Mouse (Mus musculus) gastrocnemius, adult 2 months (tissue): ENCODE results near the gene Wnt3. TPM values are rescaled to one million over a fixed set of nuclear protein-coding genes. Genes with fewer than 3 reads are reported as not detected.

Experiments
- DNase-seq: peaks from one replicate; pipeline ENCODE4 v3.0.0; 2022
- H3K27ac ChIP-seq: fragments of 200-600 bp; 2 replicates; pipeline ENCODE4 v1.8.1; 2022; ENCODE audit warnings: mild to moderate bottlenecking
- H3K4me3 ChIP-seq: fragments of 200-600 bp; 2 replicates; pipeline ENCODE4 v1.8.1; 2022; ENCODE audit warnings: mild to moderate bottlenecking, moderate library complexity
- CTCF ChIP-seq: fragments of 200-600 bp; IDR thresholded peaks from 2 replicates; pipeline ENCODE4 v1.8.1; 2022; ENCODE audit warnings: antibody characterized with exemption, mild to moderate bottlenecking, moderate library complexity
- intact Hi-C: fragments of 180-260 bp; cut with DNase I; formaldehyde crosslinking; loops from one replicate; pipeline ENCODE4 v1.15.1; 2025
- long read RNA-seq, 2 experiments: library from polyadenylated mRNA; stranded (forward); transcript quantifications; one replicate each; pipeline ENCODE4 v2.0.0; 2021
- total RNA-seq, 2 experiments: library from RNA; stranded (reverse); gene quantifications; 2 replicates each; pipeline ENCODE4 v1.2.3; 2021

Gene Wnt3
- total RNA-seq, result under 1 TPM in 1 of 2 experiments, not detected in 1; 0.08 TPM
- long read RNA-seq, experiment 1, result 0 reads
- long read RNA-seq, experiment 2, result 0 reads

DNA sequence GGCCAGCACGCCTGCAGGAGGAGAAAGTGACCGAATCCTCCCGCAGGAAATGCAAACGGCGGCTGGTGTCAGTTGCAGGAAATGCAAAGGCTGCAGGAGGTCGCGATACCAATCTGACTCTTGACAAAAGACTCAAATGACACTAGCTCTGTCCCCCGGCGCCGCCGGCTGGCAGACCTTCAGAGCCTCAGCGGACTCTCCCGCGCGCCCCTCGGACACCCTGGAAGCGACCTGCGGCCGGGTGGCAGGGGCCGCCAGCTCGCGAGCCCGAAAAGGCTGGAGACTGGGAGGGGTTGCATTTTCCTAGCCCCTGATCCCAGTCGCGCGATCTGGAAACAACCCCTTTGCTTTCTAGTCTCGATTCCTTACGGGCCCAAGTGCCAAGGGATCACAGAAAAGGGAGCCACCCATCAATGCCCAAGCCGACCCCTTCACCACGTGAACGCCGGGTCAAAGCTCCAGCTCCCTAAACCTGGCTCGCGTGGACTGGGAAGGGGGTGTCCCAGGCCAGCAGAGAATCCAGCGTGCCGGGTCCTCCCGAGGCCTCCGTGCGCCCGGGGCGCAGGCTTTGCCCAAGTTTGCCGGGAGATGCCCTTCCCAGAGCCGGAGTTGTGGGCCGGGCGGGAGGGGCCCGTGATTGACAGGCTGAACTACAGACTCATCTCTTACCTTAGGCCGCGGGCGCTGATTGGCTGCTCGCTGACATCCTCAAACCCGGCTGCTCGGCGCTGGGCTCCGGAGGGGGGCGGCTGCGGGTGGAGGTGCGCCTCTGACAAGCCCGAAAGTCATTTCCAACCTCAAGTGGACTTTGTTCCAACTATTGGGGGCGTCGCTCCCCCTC is at the start of gene Wnt3:
Wnt3 (plus strand) TSS at position 764 of the 841 bp plus-strand sequence.
- intact Hi-C loops, result no loop called here
- no peak for TF ChIP-seq CTCF
- no peak within 1 kb of the TSS for H3K27ac ChIP-seq
- DNase-seq, result no peak
- H3K4me3 ChIP-seq, result peak within 1 kb of the TSS; percentile 55

DNA sequence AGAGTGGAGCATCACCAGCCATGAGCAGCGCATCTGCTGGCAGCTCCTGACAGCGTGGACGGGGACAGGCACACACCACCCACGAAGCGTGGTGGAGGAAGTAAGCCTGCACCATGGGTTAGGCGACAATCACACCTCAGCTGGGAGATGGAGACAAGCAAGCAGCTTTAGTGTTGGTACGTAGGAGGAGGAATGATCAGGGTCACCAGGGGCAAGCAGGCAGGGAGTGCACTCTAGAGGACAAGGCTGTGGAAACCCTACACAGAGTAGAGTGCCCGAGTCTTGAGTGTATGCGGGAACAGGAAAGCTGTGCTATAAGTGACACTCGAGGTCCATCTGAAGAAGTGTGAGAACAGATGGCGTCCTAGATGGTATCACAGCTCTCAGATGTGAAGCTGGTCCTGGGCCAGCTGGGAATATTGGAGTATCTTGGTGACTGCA is 49.6 kb upstream of the Wnt3 start:
- no peak for DNase-seq
- H3K27ac ChIP-seq, result no peak overlapping the region
- intact Hi-C loops, result no loop called here

DNA sequence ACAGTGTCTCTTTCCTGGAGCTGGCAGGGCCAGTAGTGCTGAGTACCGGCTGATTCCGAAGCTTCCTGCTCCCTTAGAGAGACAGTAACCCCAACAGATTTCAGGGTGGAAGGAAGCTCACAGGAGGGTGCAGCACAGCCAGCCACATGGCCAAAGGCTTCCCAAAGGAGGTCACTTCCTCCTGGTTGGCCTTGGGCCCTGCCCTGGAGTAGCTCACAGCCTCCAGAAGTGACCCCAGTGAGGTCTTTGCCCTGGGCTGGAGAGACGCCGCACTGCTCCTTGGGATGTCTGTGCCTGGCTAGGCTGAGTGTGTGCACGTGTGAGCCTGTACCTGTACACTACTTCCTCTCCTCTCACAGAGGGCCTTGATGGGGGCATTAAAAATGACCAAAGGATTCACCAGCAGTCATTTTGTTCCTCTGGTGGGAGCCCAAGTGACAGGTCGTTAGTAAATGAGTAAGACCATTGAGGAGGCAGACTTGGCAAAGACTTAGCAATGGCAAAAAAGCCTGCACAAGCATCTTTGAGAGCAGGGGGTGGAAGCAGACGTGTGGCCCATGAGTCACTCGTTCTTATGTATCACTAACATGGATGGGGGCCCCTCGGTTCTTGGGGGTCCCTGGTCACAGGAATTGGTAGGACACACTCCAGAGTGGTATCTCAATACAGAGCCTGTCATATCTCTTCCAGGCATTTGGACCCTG is 44.5 kb upstream of the Wnt3 start:
- Histone ChIP-seq H3K4me3 (no peak overlapping the region), H3K27ac (no peak overlapping the region)
- no peak for DNase-seq
- intact Hi-C loops, result no loop called here
- TF ChIP-seq CTCF, result no peak

More for the DNA sequence above, 49.6 kb upstream of the Wnt3 start:
- TF ChIP-seq CTCF, result no peak
- no peak overlapping the region for H3K4me3 ChIP-seq

DNA sequence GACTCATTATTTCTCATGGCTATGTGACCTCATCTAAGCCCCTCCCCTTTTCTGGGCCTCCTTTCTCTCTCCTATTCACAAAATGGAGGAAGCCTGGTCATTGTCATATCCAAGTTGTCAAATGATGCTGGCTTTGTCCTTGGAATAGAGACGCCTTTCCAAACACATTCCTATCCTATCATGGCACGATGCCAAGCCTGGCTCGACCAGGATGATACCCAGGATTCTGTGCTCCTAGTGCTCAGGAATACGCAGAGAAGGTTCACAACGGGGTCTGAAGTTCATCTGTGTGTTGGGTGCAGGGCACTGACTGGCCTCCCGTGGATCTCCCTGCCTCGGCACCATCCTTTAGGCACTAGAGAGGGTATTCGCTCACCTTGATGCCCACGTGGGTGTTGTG is 42.4 kb upstream of the Wnt3 start:
- intact Hi-C loops, result no loop called here
- no peak overlapping the region for H3K4me3 ChIP-seq
- TF ChIP-seq CTCF, result no peak

DNA sequence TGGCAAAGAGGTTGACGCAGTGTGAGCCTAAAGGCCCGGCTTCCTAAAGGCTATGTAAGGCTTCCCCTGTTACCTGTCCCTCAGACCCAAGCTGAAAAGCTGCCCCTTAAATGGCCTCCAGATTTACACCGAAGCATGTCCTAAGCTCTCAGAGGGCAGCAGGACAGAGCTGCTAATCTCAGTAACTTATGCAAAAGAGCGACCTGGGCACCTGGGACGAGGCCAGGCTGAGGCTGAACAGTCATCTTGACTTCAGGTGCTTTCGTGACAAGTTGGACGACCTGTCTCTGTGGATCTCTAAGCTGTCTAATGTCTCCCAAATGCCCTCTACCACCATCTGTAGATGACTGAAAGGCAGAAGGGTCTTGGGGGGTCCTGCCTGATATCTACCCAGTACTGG is 41.6 kb upstream of the Wnt3 start:
- Histone ChIP-seq H3K27ac (no peak overlapping the region), H3K4me3 (no peak overlapping the region)
- intact Hi-C loops, result no loop called here
- no peak for TF ChIP-seq CTCF
- DNase-seq, result no peak

More for the DNA sequence above, 42.4 kb upstream of the Wnt3 start:
- H3K27ac ChIP-seq, result no peak overlapping the region
- DNase-seq, result no peak

DNA sequence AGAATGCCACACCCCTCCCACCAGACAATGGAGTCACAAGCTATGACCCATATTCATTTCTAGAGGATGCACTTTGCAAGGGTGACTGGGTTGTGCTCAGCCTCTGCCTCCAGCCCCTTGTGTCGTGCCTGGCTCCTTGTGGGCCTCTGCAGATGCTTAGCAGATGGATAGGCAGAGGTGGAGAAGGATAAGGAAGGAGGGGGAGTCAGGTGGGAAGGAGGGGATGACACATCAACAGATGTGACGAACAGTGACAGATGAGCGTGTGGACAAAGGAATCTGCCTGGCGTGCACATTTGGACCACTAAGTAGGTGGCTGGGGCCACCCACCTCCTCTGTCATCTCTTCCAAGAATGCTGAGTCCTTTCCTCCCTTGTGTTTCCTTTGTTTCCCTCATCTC is 40.9 kb upstream of the Wnt3 start:
- intact Hi-C loops, result no loop called here
- H3K4me3 ChIP-seq, result no peak overlapping the region
- TF ChIP-seq CTCF, result no peak

DNA sequence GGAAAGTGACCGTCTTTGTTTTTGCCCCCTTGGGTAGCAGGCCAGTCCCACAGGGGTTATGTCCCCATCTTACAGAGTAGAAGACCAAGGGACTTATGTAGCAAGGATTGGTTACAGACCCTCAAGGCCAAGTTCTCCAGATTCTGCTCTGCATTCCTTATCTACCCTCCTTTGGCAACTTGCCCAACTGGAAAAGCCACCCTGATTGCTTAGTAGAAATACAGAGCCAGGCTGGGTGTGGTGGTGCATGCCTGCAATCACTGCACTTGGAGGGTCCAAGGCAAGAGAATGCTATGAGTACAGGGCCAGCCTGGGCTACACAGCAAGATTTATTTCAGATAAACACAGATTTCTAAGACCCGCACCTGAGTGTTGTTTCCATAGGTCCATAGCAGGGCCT is 40.0 kb upstream of the Wnt3 start:
- no peak for TF ChIP-seq CTCF
- no peak for DNase-seq
- intact Hi-C loops, result no loop called here
- Histone ChIP-seq H3K27ac (no peak overlapping the region), H3K4me3 (no peak overlapping the region)

More for the DNA sequence above, 40.9 kb upstream of the Wnt3 start:
- H3K27ac ChIP-seq, result no peak overlapping the region
- DNase-seq, result no peak

DNA sequence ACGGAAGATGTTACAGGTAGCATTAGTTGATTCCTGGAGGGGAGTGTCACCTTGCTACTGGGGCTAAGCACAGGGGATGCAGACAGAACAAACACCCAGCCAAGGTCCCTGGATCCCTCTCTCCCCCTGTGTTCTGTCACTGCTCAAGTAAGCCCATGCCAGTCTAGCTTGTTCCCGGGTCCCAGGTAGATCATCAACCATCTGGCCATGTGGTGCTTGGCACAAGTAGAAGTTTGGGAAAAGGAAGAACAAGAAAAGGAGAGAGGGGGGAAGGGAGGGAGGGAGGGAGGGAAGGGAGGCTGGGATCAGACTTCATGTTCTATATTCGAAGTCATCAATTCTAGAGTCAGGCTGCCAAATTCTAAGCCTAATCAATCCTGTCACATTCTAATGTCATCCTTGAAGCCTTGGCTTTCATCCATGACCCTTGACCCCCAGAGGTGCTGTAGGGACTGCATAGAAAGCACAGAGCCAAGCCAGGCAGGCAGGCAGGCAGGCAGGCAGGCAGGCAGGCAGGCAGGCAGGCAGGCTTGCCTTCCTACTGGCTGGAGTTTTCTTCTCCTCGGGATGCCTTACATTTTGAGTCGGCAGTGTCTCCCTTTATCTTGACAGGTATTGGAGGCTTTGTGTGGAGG is 39.4 kb upstream of the Wnt3 start:
- DNase-seq, result no peak

DNA sequence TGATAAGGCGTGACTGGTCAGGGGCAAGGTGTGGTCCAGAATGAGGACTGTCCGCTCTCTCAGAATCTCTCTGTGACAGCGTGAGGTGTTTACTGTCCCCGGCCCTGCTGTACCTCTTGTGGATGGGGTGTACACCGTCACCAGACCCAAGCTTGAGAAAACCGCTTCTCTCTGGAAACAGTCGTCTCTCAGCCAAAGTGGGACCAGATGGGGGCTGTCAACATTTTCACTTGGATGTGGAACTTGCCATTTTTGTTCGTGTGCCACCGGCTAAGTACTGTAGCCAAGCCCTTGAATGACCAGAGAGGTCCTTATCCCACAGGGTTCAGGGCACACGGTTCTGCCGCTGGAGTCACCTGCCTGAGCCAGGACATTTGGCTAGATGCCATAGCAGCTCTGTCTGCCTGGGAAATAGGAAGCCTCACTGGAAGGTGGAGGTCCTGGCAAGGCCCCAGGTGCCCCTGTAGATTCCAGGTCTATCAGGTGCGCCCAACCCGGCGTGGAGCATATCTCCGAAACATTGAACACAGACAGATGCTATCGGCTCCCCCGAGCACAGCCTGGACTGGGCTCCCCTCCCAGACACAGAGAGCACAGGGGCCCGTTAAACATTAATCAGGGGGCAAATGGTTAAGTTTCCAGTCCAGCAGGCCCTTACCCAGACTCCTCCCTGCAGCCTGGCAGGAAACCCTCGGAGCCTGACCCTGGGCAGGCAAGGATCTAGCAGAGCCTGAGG is 38.7 kb upstream of the Wnt3 start:
- no peak for TF ChIP-seq CTCF
- DNase-seq, result no peak
- no peak overlapping the region for H3K27ac ChIP-seq
- H3K4me3 ChIP-seq, result no peak overlapping the region
- intact Hi-C loops, result no loop called here

More for the DNA sequence above, 39.4 kb upstream of the Wnt3 start:
- no peak overlapping the region for H3K4me3 ChIP-seq
- intact Hi-C loops, result no loop called here
- no peak overlapping the region for H3K27ac ChIP-seq
- TF ChIP-seq CTCF, result no peak

DNA sequence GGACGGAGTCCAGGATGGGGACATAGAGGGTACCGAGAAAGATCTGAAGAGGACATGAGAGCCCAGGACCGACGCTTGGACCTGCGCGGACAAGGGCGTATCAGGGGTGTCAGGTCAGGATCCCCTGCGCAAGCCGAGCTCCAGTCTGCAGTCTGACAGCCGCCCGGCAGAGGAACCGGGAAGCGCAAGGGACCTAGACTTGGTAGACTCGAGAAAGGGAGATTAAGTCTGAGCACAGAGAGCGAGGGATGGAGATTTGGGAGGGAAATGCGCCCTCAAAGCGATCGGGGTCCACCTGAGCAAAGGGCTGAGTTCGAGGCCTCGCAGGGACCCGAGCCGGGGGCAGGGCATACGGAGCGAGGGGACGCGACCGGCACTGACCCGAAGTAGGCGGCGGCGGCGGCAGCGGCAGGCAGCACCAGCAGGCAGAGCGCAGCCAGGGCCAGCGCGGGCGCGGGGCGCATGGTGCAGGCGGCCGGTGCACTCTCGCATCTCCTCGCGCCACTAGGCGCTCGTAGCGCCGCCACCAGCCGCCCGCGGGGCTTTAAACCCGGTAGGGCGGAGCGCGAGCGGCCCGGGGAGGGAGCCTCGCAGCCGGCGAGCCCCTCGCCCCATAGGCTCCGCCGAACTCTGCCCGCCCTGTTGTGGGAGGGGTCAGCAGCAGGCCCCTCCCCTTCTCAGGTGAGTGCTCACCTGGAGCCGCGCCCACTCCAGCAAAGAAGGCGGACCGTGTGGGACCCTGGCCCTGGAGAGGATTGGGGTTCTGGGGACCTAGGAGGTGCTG is 24.5 kb upstream of the Wnt3 start, which contains the start of gene Wnt9b:
Wnt9b (minus strand) TSS at position 516 of the 784 bp plus-strand sequence.
- no peak for DNase-seq
- Histone ChIP-seq H3K4me3 (peak within 1 kb of the TSS; percentile 63), H3K27ac (no peak within 1 kb of the TSS)
- intact Hi-C loops, result no loop called here
- no peak for TF ChIP-seq CTCF

DNA sequence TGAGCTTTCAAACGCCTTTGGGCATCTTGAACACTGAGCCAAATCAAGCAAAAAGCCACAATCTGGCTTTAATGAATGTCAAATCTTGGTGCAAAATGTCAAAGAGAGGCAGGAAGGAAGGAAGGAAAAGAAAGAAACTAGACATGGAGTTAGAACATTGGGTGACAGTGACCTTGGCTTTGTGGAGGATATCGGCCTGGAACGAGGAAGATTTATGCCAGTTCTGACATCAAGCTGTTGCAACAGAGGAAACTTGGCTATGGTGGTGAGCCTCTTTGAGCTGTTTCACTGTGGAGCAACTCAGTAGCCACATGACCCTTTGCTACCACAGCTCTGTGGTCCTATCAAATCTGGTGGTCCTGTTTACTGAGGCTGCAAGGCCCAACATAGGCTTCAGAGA is 23.3 kb upstream of the Wnt3 start:
- intact Hi-C loops, result no loop called here
- TF ChIP-seq CTCF, result no peak
- H3K27ac ChIP-seq, result no peak overlapping the region
- no peak for DNase-seq
- H3K4me3 ChIP-seq, result no peak overlapping the region
